Mouse (Mus musculus) heart, embryonic 10.5 days (tissue): Measurements from ENCODE around the gene Pabpc4. TPM values are rescaled to one million over a fixed set of nuclear protein-coding genes. Genes with fewer than 3 reads are reported as not detected.
A peak's percentile ranks its signal among the peaks of the same experiment; 100 is the strongest.

Experiments used
- DNase-seq: peaks from one replicate; pipeline ENCODE4 v3.0.0-alpha.2; 2017; ENCODE audit warnings: low spot score
- H3K27ac ChIP-seq: fragments of 300-500 bp; sonication (generic); 2 replicates; pipeline ENCODE4 v1.5.1; 2016; ENCODE audit warnings: mild to moderate bottlenecking
- H3K27me3 ChIP-seq: fragments of 300-500 bp; sonication (generic); 2 replicates; pipeline ENCODE4 v1.6.1; 2016; ENCODE audit warnings: mild to moderate bottlenecking; ENCODE audit not compliant: poor library complexity, insufficient read depth, severe bottlenecking
- H3K36me3 ChIP-seq: fragments of 300-500 bp; sonication (generic); 2 replicates; pipeline ENCODE4 v1.6.1; 2016; ENCODE audit warnings: mild to moderate bottlenecking, moderate library complexity
- H3K4me1 ChIP-seq: fragments of 300-500 bp; sonication (generic); 2 replicates; pipeline ENCODE4 v1.6.1; 2016; ENCODE audit warnings: mild to moderate bottlenecking
- H3K4me3 ChIP-seq: fragments of 300-500 bp; sonication (generic); 2 replicates; pipeline ENCODE4 v1.5.1; 2016; ENCODE audit warnings: mild to moderate bottlenecking, moderate library complexity
- H3K9me3 ChIP-seq: fragments of 300-500 bp; sonication (generic); 2 replicates; pipeline ENCODE4 v1.6.1; 2016; ENCODE audit warnings: mild to moderate bottlenecking, moderate library complexity
- WGBS: fragments of 180-500 bp; shearing (Covaris S2); methylation state at CpG from one replicate; pipeline ENCODE4 v1.1.7; 2016; 5-methylcytosine and 5-hydroxymethylcytosine counted together
- polyA plus RNA-seq: library from polyadenylated mRNA; unstranded; fragments of >200 nt; fragmentation: Nextera tagmentation; extraction: Ambion mirVana; gene quantifications from 2 replicates; pipeline ENCODE4 v1.2.1, GENCODE M21; 2016

Pabpc4 gene
- polyA plus RNA-seq, 1 experiment from 2014 or later, result 73.3 TPM

DNA sequence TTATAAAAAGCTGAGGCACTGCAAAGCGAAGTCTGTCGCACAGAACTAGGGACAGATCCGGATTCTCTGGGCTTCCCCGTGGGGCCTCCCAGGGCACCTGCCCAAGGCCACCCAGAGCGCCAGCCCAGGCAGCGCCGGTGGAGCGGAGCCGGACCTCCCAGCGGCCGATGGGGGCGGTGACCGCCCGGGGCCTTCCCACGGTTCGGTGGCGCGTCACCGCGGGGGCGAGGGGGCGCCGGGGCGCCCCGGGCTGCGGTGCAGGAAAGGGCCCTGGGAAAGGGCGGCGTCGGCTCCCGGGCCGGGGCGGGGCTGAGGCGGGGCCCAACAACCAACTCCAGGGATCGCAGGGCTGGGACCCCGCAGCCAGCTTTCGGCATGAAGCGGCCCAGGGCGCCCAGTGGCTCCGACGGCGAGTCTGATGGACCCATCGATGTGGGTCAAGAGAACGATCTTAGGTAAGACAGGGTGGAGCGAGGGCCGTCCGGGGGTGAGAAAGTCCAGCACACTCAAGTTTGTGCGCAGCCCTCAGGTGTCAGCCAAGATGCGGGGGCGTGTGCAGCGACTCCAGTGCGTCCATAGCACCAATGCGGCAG lies 28.6 kb upstream of the Pabpc4 start, which contains the start of gene Heyl:
Gene Heyl (plus strand): TSS at position 65 of the 593 bp plus-strand sequence.
- peaks cover 51% of the 10 kb centered on the region for H3K4me1 ChIP-seq
- DNase-seq, result no peak
- peak within 1 kb of the TSS; percentile 68 for H3K4me3 ChIP-seq
- 2% methylated on average over 52 of the region's 52 CpGs for WGBS
- H3K27me3 ChIP-seq, result peaks cover 82% of the 10 kb centered on the region
- peak within 1 kb of the TSS; percentile 84 for H3K27ac ChIP-seq
- H3K9me3 ChIP-seq, result no peaks in the 10 kb centered on the region
- H3K36me3 ChIP-seq, result no peaks in the 10 kb centered on the region

DNA sequence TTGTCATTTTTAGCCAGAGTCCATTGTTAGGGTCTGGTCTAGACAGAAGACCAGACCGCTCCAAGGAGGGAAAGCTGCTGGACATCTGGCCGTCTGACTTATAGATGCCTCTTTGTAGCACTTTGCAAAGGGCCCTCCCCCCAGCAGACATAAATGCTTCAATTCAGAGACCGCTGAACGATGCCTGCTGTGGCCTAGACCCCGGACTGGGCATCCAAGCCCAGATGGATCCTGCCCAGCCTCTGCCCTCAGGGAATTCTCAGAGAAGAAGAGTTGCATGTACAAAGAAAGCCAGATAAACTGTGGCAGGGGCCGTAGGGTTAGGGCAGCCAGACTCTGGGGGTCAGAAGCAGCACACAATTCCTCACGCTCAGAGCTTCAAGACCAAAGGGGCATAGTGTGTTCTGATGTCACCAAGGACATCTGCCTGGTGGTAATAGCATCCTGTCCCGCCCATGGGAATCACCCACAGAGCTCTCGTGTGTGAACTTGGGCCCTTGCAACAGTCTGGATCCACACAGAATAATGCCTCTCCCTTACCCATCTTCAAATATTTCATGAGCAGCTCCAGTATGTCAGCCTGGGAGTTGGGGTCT lies 26.2 kb upstream of the Pabpc4 start:
- H3K27ac ChIP-seq, result peak overlapping the region; percentile 32; the same call in 1 of the 2 replicates
- no peak for DNase-seq
- peaks cover 85% of the 10 kb centered on the region for H3K27me3 ChIP-seq
- no peak overlapping the region for H3K4me3 ChIP-seq
- H3K4me1 ChIP-seq, result peaks cover 64% of the 10 kb centered on the region
- H3K36me3 ChIP-seq, result no peaks in the 10 kb centered on the region
- no peaks in the 10 kb centered on the region for H3K9me3 ChIP-seq
- WGBS, result 58% methylated on average over 9 of the region's 9 CpGs

DNA sequence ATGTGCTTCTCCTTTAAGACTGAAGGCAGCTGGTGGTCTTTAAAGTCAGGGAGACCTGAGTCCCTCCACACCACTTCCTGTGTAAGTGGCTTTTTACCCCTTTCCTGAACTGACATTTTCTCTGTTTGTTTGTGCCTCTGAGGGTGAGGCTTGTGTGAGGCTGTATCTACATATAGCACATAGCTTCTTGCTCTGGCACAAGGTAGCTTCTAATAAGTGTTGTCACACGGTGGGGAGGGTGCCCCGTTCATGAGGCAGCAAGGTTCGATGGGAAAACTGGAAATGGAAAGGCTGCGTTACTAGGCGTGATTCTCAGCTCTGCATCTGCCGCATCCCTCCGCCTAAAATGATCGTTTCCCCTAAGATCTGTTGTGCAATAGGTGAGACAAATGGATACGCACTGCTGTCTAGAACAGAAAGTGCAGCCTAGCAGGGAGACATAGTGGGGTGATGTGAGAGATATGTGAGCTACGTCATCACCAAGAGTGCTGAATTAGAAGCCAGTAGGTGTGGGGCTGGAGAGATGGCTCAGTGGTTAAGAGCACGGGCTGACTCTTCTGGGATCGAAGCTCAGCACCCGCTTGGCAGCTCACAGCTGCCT lies 25.6 kb upstream of the Pabpc4 start:
- no peak overlapping the region for H3K4me3 ChIP-seq
- 74% methylated on average over 13 of the region's 13 CpGs for WGBS
- no peaks in the 10 kb centered on the region for H3K9me3 ChIP-seq
- no peak for DNase-seq
- H3K36me3 ChIP-seq, result no peaks in the 10 kb centered on the region
- H3K27me3 ChIP-seq, result peaks cover 91% of the 10 kb centered on the region
- H3K27ac ChIP-seq, result peak overlapping the region; percentile 48; the same call in 1 of the 2 replicates
- peaks cover 64% of the 10 kb centered on the region for H3K4me1 ChIP-seq

DNA sequence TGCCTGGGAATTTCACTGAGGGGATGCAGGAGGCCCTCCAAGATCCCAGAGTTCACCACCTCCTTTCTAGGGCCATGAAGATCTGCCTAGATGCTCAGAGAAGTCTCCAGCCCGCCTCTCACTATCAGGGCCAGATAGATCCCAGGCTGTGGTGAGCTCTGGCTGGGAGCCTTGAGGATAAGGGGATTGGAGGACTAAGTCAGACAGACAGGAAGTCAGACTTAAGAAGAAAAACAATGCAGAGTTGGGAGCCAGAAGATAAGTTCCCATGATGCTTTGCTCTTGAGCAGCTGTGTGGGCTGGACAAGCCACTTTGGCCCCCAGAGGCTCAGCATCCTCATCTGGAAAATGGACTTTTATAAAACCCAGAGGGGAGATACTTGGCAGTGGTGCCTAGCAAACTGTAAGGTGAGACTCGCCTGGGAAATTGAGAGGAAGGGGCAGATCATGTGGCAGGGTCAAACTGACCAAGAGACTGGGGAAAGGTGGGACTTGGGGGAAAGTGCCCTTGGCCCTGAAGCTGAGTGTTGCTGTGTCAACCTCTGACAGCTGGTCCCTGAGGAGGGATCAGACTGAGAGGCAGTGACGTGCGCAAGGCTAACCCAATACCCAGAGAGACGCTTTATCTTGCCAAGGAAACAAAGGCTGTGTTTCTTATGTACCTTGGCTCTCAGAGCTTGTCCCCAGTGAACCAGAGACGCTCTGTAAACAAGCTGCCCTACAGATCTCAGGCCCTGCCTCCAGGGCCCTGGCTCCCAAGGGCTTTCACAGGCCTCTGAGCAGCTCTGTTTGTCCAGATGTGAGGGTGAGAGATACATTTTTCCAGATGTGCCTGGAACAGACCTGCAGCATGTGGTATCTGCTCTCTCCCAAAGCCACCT lies 24.5 kb upstream of the Pabpc4 start:
- 0 out of 2 replicates have a peak, but pooled peaks cover under 1% of the 10 kb centered on the region for H3K36me3 ChIP-seq
- peak overlapping the region; percentile 48; the same call in 1 of the 2 replicates for H3K27ac ChIP-seq
- H3K27me3 ChIP-seq, result peaks cover 90% of the 10 kb centered on the region
- peaks cover 64% of the 10 kb centered on the region for H3K4me1 ChIP-seq
- no peak overlapping the region for H3K4me3 ChIP-seq
- no peaks in the 10 kb centered on the region for H3K9me3 ChIP-seq
- 44% methylated on average over 6 of the region's 6 CpGs for WGBS
- DNase-seq, result no peak

DNA sequence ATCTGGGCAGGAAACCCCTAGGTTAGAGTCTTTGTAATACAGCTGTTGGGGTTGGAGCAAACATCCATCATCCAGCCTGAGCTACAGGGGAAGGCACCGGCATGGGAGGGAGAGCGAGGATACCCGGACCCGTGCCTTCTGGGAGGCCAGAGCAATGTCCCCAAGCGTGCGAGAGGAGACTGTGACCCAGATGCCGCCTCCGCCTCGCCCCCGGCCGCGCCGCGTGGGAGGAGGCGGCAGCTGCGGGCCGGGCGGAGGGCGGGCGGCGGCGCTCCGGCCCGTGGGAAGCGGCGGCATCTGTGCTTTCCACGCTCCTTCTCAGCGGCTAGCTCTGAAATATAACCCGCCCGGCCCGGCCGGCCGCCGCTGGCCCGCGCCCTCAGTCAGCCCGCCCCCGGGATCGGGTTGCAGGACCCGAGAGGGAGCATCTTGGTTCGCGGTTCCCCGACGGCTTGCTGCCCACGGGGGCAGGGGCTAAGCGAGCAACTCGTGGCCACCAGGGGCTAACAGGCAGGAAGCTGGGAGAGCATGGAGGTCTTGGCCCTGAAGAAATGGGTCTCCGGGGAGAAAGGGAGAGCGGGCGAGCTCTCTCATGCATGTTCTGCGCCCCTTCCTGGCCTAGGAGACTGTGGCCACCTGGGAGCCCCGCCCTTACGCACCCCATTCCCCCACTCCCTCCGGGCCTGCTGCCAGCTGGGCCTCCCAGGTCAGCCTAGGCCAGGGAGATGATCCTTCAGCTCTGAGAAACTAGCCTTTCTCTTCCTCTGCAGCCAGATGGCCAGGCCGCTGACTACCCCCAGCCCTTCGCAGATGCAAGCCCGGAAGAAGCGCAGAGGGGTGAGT lies 22.6 kb upstream of the Pabpc4 start:
- DNase-seq, result no peak
- Histone ChIP-seq H3K36me3 (peaks cover 4% of the 10 kb centered on the region; the same call in 1 of the 2 replicates), H3K4me3 (peak overlapping the region; percentile 53), H3K27ac (peak overlapping the region; percentile 86), H3K9me3 (no peaks in the 10 kb centered on the region), H3K27me3 (peaks cover 71% of the 10 kb centered on the region), H3K4me1 (peaks cover 60% of the 10 kb centered on the region)
- 6% methylated on average over 58 of the region's 58 CpGs for WGBS

DNA sequence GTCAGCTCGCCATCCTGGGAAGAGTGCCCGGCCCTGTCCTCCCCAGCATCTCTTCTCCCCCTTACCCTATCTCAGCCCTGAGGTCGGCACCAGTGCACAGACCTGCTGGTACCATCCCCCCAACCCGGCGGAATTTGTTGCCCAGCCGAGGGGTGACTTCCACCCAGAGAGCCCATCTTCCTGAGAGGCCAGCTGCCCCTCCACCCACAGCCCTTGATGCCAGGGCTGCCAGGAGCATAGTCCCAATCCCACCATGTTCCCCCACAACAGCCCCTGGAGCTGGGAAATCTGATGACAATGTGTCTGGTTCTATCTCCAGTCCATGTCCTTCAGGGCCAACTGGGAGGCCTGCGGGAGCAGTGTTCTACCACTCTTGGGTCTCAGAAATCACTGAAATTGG lies 15.9 kb upstream of the Pabpc4 start:
- H3K4me3 ChIP-seq, result no peak overlapping the region
- no peaks in the 10 kb centered on the region for H3K9me3 ChIP-seq
- no peak for DNase-seq
- peak overlapping the region; percentile 90 for H3K27ac ChIP-seq
- H3K27me3 ChIP-seq, result peaks cover 11% of the 10 kb centered on the region
- H3K4me1 ChIP-seq, result peaks cover 52% of the 10 kb centered on the region
- H3K36me3 ChIP-seq, result peaks cover 4% of the 10 kb centered on the region; the same call in 1 of the 2 replicates
- WGBS, result 83% methylated on average over 7 of the region's 7 CpGs

DNA sequence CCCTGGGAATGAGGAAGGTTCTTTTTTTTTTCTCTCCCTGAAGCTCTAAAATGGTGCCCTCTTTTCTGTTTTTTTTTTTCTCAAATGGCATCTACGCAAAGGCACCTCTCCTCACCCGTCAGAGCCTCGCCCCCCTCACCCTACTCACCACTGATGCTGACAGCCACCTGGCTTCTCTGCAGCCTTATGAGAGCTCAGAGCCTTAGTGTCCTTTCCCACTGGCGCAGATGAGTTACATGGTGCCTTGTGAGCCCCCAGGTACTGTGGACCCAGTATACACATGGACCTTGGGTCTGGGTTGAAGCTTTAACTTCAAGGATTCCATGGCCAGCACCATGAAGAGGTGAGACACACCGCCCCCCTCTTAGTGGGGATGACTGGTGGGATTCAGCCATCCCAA lies 15.5 kb upstream of the Pabpc4 start:
- 87% methylated on average over 5 of the region's 5 CpGs for WGBS
- Histone ChIP-seq H3K27me3 (peaks cover 7% of the 10 kb centered on the region), H3K36me3 (peaks cover 4% of the 10 kb centered on the region; the same call in 1 of the 2 replicates), H3K4me1 (peaks cover 52% of the 10 kb centered on the region), H3K9me3 (no peaks in the 10 kb centered on the region), H3K27ac (peak overlapping the region; percentile 90), H3K4me3 (no peak overlapping the region)
- no peak for DNase-seq

DNA sequence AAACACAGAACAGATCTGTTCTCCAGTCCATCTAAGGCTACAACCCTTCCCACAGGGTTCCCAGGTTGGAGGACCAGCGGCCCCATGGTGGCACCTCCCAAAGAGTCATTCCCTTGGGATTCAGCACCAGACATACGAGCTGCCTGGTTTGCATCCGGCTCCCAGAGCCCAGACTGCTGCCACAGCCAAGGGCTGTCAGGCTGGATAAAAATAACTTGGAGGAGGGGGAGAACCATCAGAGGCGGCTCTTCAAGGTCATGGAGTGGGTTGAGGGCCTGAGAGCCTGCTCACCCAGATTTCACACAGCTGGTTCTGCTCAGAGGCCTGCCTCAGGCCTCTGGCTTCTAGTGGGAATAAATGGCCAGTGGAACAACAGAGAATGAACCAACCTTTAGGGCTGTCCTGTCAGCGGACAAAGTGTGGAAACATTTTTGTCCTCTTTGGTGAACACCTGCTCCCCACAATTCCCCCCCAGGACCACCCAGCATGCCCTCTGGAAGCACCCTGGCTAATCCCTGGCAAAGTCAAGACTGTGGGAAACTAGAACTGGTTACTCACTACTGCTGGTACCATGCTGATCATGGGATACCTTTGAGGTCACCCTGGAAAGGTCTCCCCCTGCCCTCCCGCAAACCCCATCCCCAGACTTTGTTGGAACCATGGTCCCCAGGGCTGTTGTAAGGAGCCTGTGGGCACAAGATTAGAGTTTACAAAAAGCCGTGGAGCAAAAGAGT lies 14.8 kb upstream of the Pabpc4 start:
- H3K4me1 ChIP-seq, result peaks cover 52% of the 10 kb centered on the region
- DNase-seq, result peak; percentile 87
- peaks cover 4% of the 10 kb centered on the region; the same call in 1 of the 2 replicates for H3K36me3 ChIP-seq
- WGBS, result 37% methylated on average over 7 of the region's 7 CpGs
- peak overlapping the region; percentile 90 for H3K27ac ChIP-seq
- H3K9me3 ChIP-seq, result no peaks in the 10 kb centered on the region
- H3K27me3 ChIP-seq, result peaks cover under 1% of the 10 kb centered on the region
- H3K4me3 ChIP-seq, result no peak overlapping the region

DNA sequence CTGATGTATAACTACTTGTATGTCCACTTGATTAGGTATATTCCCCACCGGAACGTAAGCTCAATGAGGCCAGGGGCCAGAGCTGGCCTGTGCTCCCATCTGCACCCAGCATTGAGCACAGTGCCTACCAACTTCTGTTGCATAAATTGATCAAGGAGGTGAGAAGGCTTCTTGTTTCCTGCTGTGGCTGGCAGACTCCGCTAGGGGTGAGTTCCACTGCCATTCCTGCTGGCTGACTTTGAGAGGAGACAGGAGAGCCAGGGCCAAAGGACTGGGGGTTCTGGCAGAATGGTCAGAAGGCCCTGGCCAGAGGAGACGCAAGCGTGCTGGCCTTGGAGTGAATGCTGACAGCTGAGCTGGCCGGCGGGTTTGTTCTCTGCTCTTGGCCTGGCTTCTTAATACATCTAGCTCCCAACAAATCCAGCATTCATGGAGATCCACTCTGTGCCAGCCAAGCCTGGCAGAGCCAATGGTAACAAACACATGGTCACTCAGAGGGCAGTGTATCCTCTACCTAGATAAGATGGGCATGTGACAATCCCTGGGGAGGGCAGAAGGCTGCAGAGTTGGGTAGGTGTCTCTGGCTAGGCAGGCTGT lies 13.1 kb upstream of the Pabpc4 start:
- DNase-seq, result no peak
- Histone ChIP-seq H3K36me3 (no peaks in the 10 kb centered on the region), H3K27ac (peak overlapping the region; percentile 90), H3K4me3 (no peak overlapping the region), H3K27me3 (no peaks in the 10 kb centered on the region), H3K9me3 (no peaks in the 10 kb centered on the region), H3K4me1 (peaks cover 49% of the 10 kb centered on the region)
- 53% methylated on average over 7 of the region's 7 CpGs for WGBS

DNA sequence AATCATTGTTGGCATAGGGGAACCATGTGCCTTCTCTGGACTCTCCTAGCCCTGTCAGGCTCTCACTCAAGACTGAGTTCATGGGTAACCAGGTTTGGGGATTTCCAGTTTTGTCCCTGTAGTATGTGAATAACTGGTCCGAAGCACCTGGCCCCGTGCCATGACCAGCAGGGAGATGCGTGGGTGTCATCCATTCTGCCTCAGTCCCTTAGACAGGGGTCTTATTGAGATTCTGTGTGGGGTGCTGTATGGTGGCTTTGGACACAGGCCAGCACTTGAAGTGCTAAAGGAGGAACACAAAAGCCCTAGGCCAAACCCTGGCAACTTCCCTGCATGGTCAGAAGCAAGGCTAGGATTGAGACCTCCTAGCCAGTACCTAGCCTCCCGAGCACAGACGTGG lies 9.9 kb upstream of the Pabpc4 start:
- no peaks in the 10 kb centered on the region for H3K36me3 ChIP-seq
- H3K4me1 ChIP-seq, result peaks cover 26% of the 10 kb centered on the region
- no peak overlapping the region for H3K4me3 ChIP-seq
- H3K27ac ChIP-seq, result no peak overlapping the region
- 82% methylated on average over 5 of the region's 5 CpGs for WGBS
- no peak for DNase-seq
- H3K27me3 ChIP-seq, result no peaks in the 10 kb centered on the region; the same call in 1 of the 2 replicates
- H3K9me3 ChIP-seq, result no peaks in the 10 kb centered on the region

DNA sequence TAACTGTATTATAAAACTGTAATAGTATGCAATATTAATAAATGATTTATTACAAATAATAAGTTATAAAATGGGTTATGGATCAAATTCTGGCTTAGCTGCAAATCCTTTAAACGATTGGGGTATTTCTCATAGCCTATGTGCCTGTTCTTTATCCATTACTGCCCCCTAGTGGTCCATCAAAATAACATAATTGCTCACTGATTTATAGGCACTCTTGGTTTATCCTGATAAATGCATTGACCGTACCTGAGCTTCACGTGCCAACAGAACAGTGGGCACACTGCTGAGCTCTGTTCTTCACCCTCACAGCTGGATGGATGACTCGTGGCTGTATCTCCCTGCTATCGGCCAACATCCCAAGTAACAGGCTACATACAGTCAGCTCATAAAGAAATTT lies 7.5 kb upstream of the Pabpc4 start:
- WGBS, result 21% methylated on average over 5 of the region's 5 CpGs

More for the DNA sequence above, 7.5 kb upstream of the Pabpc4 start:
- H3K9me3 ChIP-seq, result no peaks in the 10 kb centered on the region
- H3K36me3 ChIP-seq, result no peaks in the 10 kb centered on the region
- H3K4me1 ChIP-seq, result peaks cover 8% of the 10 kb centered on the region
- H3K27ac ChIP-seq, result no peak overlapping the region
- no peak overlapping the region for H3K4me3 ChIP-seq
- no peak for DNase-seq
- H3K27me3 ChIP-seq, result no peaks in the 10 kb centered on the region; the same call in 1 of the 2 replicates
